Mouse (Mus musculus): ENCODE results near the gene 1700025C18Rik. TPM values are rescaled to one million over a fixed set of nuclear protein-coding genes. Genes with fewer than 3 reads are reported as not detected.
A peak's percentile ranks its signal among the peaks of the same experiment; 100 is the strongest.

Gene 1700025C18Rik
- not detected in 2 replicates for polyA plus RNA-seq (2016; fragmentation: Nextera tagmentation; extraction: Ambion mirVana)

GRCm38 (mm10) chr2:165090650-165091049 is at the start of gene 1700025C18Rik:
Gene 1700025C18Rik, minus strand, starts transcription at chr2:165090750.
- Histone ChIP-seq H3K4me3 (no peak within 1 kb of the TSS), H3K27ac (replicated peaks) (no peak within 1 kb of the TSS), H3K27me3 (replicated peaks; ENCODE audit: low read depth, poor library complexity, severe bottlenecking) (peaks cover 22% of the 10 kb centered on the region), H3K9me3 (no peaks in the 10 kb centered on the region), H3K4me1 (peaks cover 25% of the 10 kb centered on the region), H3K36me3 (replicated peaks) (no peaks in the 10 kb centered on the region)
- 85% methylated on average over 2 of the region's 2 CpGs for WGBS
- DNase-seq (ENCODE audit: low spot score) = no peak

DNA sequence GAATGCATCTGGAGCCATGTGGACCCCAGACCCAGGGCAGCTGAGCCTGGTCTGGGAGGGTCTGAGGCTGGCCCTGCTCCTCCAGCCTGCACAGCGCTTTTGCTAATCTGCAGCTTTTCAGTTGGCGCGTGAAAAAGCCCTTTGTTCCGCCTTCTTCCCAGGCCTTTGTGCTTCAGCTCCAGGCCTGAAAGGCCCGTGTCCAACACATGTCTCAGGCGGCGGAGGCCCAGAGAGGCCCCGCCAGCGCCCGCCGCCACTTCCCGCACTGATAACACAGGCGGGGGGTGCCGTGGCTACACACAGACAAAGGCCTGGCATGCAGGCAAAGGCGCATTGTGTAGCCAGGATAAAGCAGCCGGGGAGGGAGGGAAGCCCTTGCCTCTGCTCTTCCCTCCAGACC is 45.5 kb upstream of the 1700025C18Rik start:
- peak overlapping the region; percentile 85 for H3K27ac ChIP-seq (replicated peaks)
- H3K36me3 ChIP-seq (replicated peaks) = no peaks in the 10 kb centered on the region
- WGBS = 11% methylated on average over 16 of the region's 16 CpGs
- peak; percentile 74 for DNase-seq (ENCODE audit: low spot score)
- H3K4me3 ChIP-seq = peak overlapping the region; percentile 29; the same call in 1 of the 2 replicates
- peaks cover 79% of the 10 kb centered on the region for H3K27me3 ChIP-seq (replicated peaks; ENCODE audit: low read depth, poor library complexity, severe bottlenecking)
- H3K4me1 ChIP-seq = peaks cover 87% of the 10 kb centered on the region
- H3K9me3 ChIP-seq = no peaks in the 10 kb centered on the region

DNA sequence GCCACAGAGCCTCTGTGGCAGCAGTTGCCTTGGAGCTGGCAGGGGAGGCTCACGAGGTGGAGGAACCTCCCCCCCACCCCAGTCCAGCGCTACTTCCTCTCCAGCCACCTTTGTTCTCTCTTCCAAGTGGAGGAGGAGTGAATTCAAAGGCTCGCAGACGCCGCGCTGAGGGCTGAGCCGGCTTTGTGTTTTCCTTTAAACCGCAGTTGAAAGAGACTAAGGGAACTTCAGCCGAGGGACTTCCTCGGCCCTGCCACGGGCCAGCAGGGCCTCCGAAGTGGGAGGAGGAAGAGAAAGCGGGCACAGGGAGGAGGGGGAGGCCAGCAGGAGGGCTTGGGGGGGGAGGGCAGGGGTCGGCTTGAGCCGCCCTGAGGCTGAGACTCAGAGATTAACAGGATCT is 43.0 kb upstream of the 1700025C18Rik start:
- Histone ChIP-seq H3K4me1 (peaks cover 74% of the 10 kb centered on the region), H3K9me3 (no peaks in the 10 kb centered on the region), H3K27me3 (replicated peaks; ENCODE audit: low read depth, poor library complexity, severe bottlenecking) (peaks cover 84% of the 10 kb centered on the region), H3K4me3 (peak overlapping the region; percentile 25), H3K36me3 (replicated peaks) (no peaks in the 10 kb centered on the region), H3K27ac (replicated peaks) (peak overlapping the region; percentile 85)
- WGBS = under 1% methylated on average over 15 of the region's 15 CpGs
- DNase-seq (ENCODE audit: low spot score) = peak; percentile 73

- peak overlapping the region; percentile 48; the same call in 1 of the 2 replicates for H3K27ac ChIP-seq (replicated peaks)
- peaks cover 72% of the 10 kb centered on the region for H3K4me1 ChIP-seq
- 31% methylated on average over 12 of the region's 12 CpGs for WGBS
- peaks cover 94% of the 10 kb centered on the region for H3K27me3 ChIP-seq (replicated peaks; ENCODE audit: low read depth, poor library complexity, severe bottlenecking)
- DNase-seq (ENCODE audit: low spot score) = no peak
- H3K36me3 ChIP-seq (replicated peaks) = no peaks in the 10 kb centered on the region
- no peaks in the 10 kb centered on the region for H3K9me3 ChIP-seq
- H3K4me3 ChIP-seq = no peak overlapping the region
Observed at GRCm38 (mm10) chr2:165131428-165131827, 40.9 kb upstream of the 1700025C18Rik start.

- Histone ChIP-seq H3K36me3 (replicated peaks) (no peaks in the 10 kb centered on the region), H3K9me3 (no peaks in the 10 kb centered on the region), H3K27me3 (replicated peaks; ENCODE audit: low read depth, poor library complexity, severe bottlenecking) (peaks cover 92% of the 10 kb centered on the region), H3K27ac (replicated peaks) (no peak overlapping the region), H3K4me3 (no peak overlapping the region), H3K4me1 (peaks cover 54% of the 10 kb centered on the region)
- DNase-seq (ENCODE audit: low spot score) = no peak
- 60% methylated on average over 4 of the region's 4 CpGs for WGBS
Observed at GRCm38 (mm10) chr2:165129189-165129588, 38.6 kb upstream of the 1700025C18Rik start.

DNA sequence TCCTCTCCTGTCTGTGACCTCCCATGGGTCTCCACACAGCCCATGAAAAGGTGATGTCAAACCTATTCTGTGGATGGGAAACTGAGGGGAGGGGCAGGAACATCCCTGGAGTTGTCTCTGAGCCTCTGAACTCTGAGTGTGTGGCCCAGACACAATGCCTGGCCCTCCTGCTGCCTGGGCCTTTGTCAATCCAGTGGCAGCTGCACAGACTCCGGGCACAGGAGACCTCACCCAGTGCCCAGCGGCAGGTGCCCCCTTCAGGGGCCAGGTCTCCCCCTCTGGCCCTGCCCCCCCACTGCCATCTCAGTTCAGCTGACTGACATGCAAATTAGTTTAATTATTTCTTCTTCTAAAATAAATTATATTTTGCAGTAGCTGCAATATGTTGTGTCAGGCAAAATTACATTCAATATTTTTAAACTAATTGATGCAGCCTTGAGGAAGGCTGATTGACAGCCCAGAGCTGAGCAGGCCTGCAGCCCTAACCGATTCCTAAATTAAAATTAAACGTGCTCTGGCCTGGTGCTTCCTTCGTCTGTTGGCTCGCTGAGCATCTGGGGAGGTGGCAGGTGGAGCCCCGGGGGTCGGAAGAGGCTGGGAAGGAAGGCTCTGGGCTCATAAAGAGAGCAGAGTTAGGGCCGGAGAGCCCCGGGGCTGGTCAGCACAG is 36.5 kb upstream of the 1700025C18Rik start:
- no peak overlapping the region for H3K4me3 ChIP-seq
- H3K27me3 ChIP-seq (replicated peaks; ENCODE audit: low read depth, poor library complexity, severe bottlenecking) = peaks cover 78% of the 10 kb centered on the region
- 33% methylated on average over 10 of the region's 10 CpGs for WGBS
- H3K36me3 ChIP-seq (replicated peaks) = no peaks in the 10 kb centered on the region
- H3K4me1 ChIP-seq = peaks cover 37% of the 10 kb centered on the region
- no peaks in the 10 kb centered on the region for H3K9me3 ChIP-seq
- no peak for DNase-seq (ENCODE audit: low spot score)
- H3K27ac ChIP-seq (replicated peaks) = 0 out of 2 replicates have a peak overlapping the region, but pooled peaks have one; percentile 21

GRCm38 (mm10) chr2:165121206-165121840 is 30.8 kb upstream of the 1700025C18Rik start:
- Histone ChIP-seq H3K9me3 (no peaks in the 10 kb centered on the region), H3K27ac (replicated peaks) (no peak overlapping the region), H3K27me3 (replicated peaks; ENCODE audit: low read depth, poor library complexity, severe bottlenecking) (peaks cover 68% of the 10 kb centered on the region), H3K36me3 (replicated peaks) (no peaks in the 10 kb centered on the region), H3K4me3 (no peak overlapping the region), H3K4me1 (peaks cover 32% of the 10 kb centered on the region)
- 39% methylated on average over 10 of the region's 10 CpGs for WGBS
- peak; percentile 45 for DNase-seq (ENCODE audit: low spot score)

- Histone ChIP-seq H3K4me3 (no peak overlapping the region), H3K4me1 (peaks cover 31% of the 10 kb centered on the region), H3K27ac (replicated peaks) (no peak overlapping the region), H3K27me3 (replicated peaks; ENCODE audit: low read depth, poor library complexity, severe bottlenecking) (peaks cover 68% of the 10 kb centered on the region), H3K9me3 (no peaks in the 10 kb centered on the region), H3K36me3 (replicated peaks) (no peaks in the 10 kb centered on the region)
- no peak for DNase-seq (ENCODE audit: low spot score)
- 81% methylated on average over 9 of the region's 9 CpGs for WGBS
Observed at GRCm38 (mm10) chr2:165120765-165121164, 30.2 kb upstream of the 1700025C18Rik start.

- Histone ChIP-seq H3K27me3 (replicated peaks; ENCODE audit: low read depth, poor library complexity, severe bottlenecking) (peaks cover 100% of the 10 kb centered on the region), H3K27ac (replicated peaks) (no peak overlapping the region), H3K36me3 (replicated peaks) (no peaks in the 10 kb centered on the region), H3K9me3 (no peaks in the 10 kb centered on the region), H3K4me1 (peaks cover 36% of the 10 kb centered on the region), H3K4me3 (no peak overlapping the region)
- WGBS = 20% methylated on average over 11 of the region's 11 CpGs
- DNase-seq (ENCODE audit: low spot score) = peak; percentile 66
Observed at GRCm38 (mm10) chr2:165113733-165114132, 23.2 kb upstream of the 1700025C18Rik start.

DNA sequence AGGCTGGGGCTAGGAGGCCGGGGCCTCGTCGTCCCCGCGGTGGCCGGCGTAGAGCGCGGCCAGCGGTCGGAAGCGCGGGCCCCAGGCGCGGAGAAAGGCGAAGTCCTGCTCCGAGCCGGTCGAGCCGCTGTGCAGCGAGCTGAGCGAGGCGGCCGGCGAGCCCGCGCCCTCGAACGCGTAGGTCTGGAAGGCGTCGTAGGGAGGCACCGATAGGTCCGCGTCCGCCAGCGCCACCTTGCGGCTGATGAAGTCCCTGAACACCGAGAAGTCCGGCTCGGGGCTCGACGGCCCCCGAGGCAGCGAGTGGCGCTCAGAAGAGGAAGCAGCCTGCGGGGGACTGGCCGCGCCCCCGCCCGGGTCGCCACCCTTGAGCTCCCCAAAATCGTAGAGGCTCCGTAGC is 21.6 kb upstream of the 1700025C18Rik start:
- peaks cover 100% of the 10 kb centered on the region for H3K27me3 ChIP-seq (replicated peaks; ENCODE audit: low read depth, poor library complexity, severe bottlenecking)
- H3K9me3 ChIP-seq = no peaks in the 10 kb centered on the region
- H3K4me3 ChIP-seq = peak overlapping the region; percentile 25; the same call in 1 of the 2 replicates
- DNase-seq (ENCODE audit: low spot score) = peak; percentile 90
- no peaks in the 10 kb centered on the region for H3K36me3 ChIP-seq (replicated peaks)
- peaks cover 34% of the 10 kb centered on the region for H3K4me1 ChIP-seq
- under 1% methylated on average over 54 of the region's 54 CpGs for WGBS
- no peak overlapping the region for H3K27ac ChIP-seq (replicated peaks)

GRCm38 (mm10) chr2:165106585-165106984 is 16.0 kb upstream of the 1700025C18Rik start:
- peaks cover 95% of the 10 kb centered on the region for H3K27me3 ChIP-seq (replicated peaks; ENCODE audit: low read depth, poor library complexity, severe bottlenecking)
- H3K36me3 ChIP-seq (replicated peaks) = no peaks in the 10 kb centered on the region
- DNase-seq (ENCODE audit: low spot score) = no peak
- H3K9me3 ChIP-seq = no peaks in the 10 kb centered on the region
- 28% methylated on average over 18 of the region's 18 CpGs for WGBS
- H3K4me3 ChIP-seq = no peak overlapping the region
- H3K27ac ChIP-seq (replicated peaks) = peak overlapping the region; percentile 44
- H3K4me1 ChIP-seq = peaks cover 24% of the 10 kb centered on the region

GRCm38 (mm10) chr2:165105513-165106079 is 15.0 kb upstream of the 1700025C18Rik start:
- Histone ChIP-seq H3K4me1 (peaks cover 33% of the 10 kb centered on the region), H3K4me3 (no peak overlapping the region), H3K27me3 (replicated peaks; ENCODE audit: low read depth, poor library complexity, severe bottlenecking) (peaks cover 94% of the 10 kb centered on the region), H3K27ac (replicated peaks) (no peak overlapping the region), H3K36me3 (replicated peaks) (no peaks in the 10 kb centered on the region), H3K9me3 (no peaks in the 10 kb centered on the region)
- DNase-seq (ENCODE audit: low spot score) = no peak
- 77% methylated on average over 16 of the region's 16 CpGs for WGBS

Measured in embryonic facial prominence, embryonic 10.5 days (tissue).